Mouse (Mus musculus) myocyte (in vitro differentiated cells): ENCODE measurements at regions not wholly inside any gene's neighbourhood (a gene's known extent, or its start where the extent isn't known, plus 50 kb on each side); places are given as distances from the start of the nearest gene placed in this dataset.

Experiments
- H3K27me3 ChIP-seq: one replicate; pipeline ENCODE4 v1.6.1; 2011; ENCODE audit not compliant: control insufficient read depth, insufficient read depth, insufficient read length
- H3K36me3 ChIP-seq: one replicate; pipeline ENCODE4 v1.6.1; 2011; ENCODE audit not compliant: control insufficient read depth, insufficient read depth
- H3K4me2 ChIP-seq: one replicate; pipeline ENCODE4 v1.6.1; 2011; ENCODE audit warnings: low read depth, control low read depth
- H3K4me3 ChIP-seq: one replicate; pipeline ENCODE4 v1.5.1; 2011; ENCODE audit warnings: mild to moderate bottlenecking, control low read depth, moderate library complexity
- H3K79me2 ChIP-seq: one replicate; pipeline ENCODE4 v1.6.1; 2011; ENCODE audit not compliant: control insufficient read depth, insufficient read depth
- H3ac ChIP-seq: one replicate; pipeline ENCODE4 v1.6.1; 2011; ENCODE audit not compliant: control insufficient read depth, insufficient read length
- CEBPB ChIP-seq: IDR thresholded peaks from 2 replicates; pipeline ENCODE4 v1.6.1; 2011; ENCODE audit warnings: mild to moderate bottlenecking, moderate library complexity; ENCODE audit not compliant: poor library complexity, insufficient read depth, severe bottlenecking
- E2F4 ChIP-seq: IDR thresholded peaks from one replicate; pipeline ENCODE4 v1.6.1; 2011; ENCODE audit warnings: mild to moderate bottlenecking, control low read depth, moderate library complexity; ENCODE audit not compliant: insufficient read depth
- MAX ChIP-seq: IDR thresholded peaks from one replicate; pipeline ENCODE4 v1.6.1; 2011; ENCODE audit warnings: low read depth, mild to moderate bottlenecking, control low read depth
- MYOD1 ChIP-seq, 3 experiments: IDR thresholded peaks; one replicate each; pipeline ENCODE4 v1.6.1; 2011; ENCODE audit warnings: control low read depth in 2 of 3, low read depth in 2 of 3, mild to moderate bottlenecking in 2 of 3, moderate library complexity in 1 of 3; ENCODE audit not compliant: insufficient read length in 2 of 3, control insufficient read depth in 1 of 3
- MYOG ChIP-seq, 3 experiments: IDR thresholded peaks; one replicate each; pipeline ENCODE4 v1.6.1; 2011; ENCODE audit warnings: control low read depth in 2 of 3, low read depth in 2 of 3, mild to moderate bottlenecking in 2 of 3; ENCODE audit not compliant: insufficient read length in 2 of 3, control insufficient read depth in 1 of 3, insufficient read depth in 1 of 3
- POLR2A ChIP-seq: IDR thresholded peaks from one replicate; pipeline ENCODE4 v1.6.1; 2011; ENCODE audit warnings: low read depth, mild to moderate bottlenecking, control low read depth, moderate library complexity; ENCODE audit not compliant: insufficient read length
- POLR2AphosphoS2 ChIP-seq: IDR thresholded peaks from one replicate; pipeline ENCODE4 v1.6.1; 2011; ENCODE audit warnings: low read depth, control low read depth; ENCODE audit not compliant: insufficient read length
- REST ChIP-seq: IDR thresholded peaks from one replicate; pipeline ENCODE4 v1.6.1; 2011; ENCODE audit warnings: mild to moderate bottlenecking, control low read depth, moderate library complexity; ENCODE audit not compliant: insufficient read depth, insufficient read length
- SRF ChIP-seq: IDR thresholded peaks from one replicate; pipeline ENCODE4 v1.6.1; 2011; ENCODE audit warnings: low read depth; ENCODE audit not compliant: control insufficient read depth, insufficient read length
- TCF12 ChIP-seq: IDR thresholded peaks from one replicate; pipeline ENCODE4 v1.6.1; 2011; ENCODE audit warnings: mild to moderate bottlenecking, control low read depth; ENCODE audit not compliant: poor library complexity, insufficient read depth, severe bottlenecking
- TCF3 ChIP-seq: IDR thresholded peaks from one replicate; pipeline ENCODE4 v1.6.1; 2011; ENCODE audit warnings: low read depth, control low read depth; ENCODE audit not compliant: insufficient read length
- USF1 ChIP-seq: IDR thresholded peaks from one replicate; pipeline ENCODE4 v1.6.1; 2011; ENCODE audit warnings: low read depth, mild to moderate bottlenecking, control low read depth, moderate library complexity

DNA sequence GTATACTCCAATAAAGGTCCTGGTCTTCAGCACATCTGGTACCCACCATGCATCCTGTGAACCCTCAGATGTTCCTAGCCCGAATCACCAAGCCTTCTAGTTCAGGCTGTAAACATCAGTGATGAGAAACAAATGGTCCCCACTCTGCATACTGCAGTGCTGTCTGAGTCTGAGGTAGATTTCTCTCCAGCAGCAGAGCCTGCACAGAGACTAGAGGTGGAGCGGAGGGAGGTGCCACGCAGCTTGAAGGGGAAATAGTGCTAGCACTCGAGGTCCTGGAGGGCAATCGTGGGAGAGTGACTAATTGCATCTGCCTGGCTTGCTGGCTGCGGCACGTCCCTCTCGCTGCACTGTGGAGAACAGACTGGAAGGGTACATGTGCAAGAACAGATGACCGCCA lies 228.7 kb downstream of the Bcor start:
- TF ChIP-seq POLR2A: no peak
- peak in 1 of 3 experiments; percentile 35 for TF ChIP-seq MYOD1 (IDR thresholded peaks at IDR 0.05; ENCODE audit: control insufficient read depth in 1 of 3, insufficient read length in 2 of 3, low read depth in 2 of 3)

DNA sequence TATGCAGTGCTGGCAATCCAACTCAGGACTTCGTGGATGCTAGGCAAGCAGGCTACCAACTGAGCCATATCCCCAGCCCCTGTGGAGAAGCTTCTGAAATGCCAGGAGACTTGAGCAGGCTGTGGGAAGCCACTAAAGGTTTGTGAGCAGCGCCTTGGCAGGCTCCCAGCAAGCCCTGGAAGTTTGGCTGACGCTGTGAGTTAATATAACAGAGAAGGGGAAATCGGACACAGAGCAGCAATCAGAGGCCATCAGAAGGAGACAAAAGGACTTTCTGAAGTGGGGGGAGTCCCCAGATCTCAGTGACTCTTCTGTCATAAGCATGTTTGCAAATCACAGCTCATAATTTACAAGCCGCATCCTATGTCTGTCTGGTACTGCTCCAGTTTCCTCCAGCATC lies 224.8 kb downstream of the Bcor start:
- Histone ChIP-seq H3K27me3 (no peaks in the 10 kb centered on the region), H3K4me3 (no peak overlapping the region), H3K36me3 (no peaks in the 10 kb centered on the region), H3ac (no peak overlapping the region), H3K79me2 (no peaks in the 10 kb centered on the region), H3K4me2 (no peak overlapping the region)
- TF ChIP-seq TCF3 (no peak), POLR2A (no peak)

More for the DNA sequence above, 228.7 kb downstream of the Bcor start:
- Histone ChIP-seq H3K4me3 (no peak overlapping the region), H3K36me3 (no peaks in the 10 kb centered on the region), H3K4me2 (peak overlapping the region; percentile 6), H3K27me3 (no peaks in the 10 kb centered on the region), H3K79me2 (no peaks in the 10 kb centered on the region), H3ac (no peak overlapping the region)

DNA sequence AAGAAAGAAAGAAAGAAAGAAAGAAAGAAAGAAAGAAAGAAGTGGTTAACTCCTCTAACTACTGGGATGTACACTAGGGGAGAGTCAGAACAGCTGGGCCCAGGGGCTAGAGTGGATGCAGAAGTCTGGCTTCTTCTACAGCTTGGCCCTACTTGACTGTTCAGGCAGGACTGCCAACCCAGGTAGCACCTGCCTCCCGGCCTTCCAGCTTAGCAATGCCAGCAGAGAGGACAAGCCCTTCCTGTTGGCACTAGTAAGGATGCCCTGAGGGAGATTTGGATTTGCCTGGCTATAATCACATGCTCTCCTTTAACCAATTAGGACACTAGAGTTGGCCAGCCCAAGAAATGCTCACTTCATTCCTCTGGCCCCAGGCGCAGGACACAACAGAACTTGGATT lies 219.9 kb downstream of the Bcor start:
- Histone ChIP-seq H3K4me3 (no peak overlapping the region), H3K36me3 (no peaks in the 10 kb centered on the region), H3K4me2 (no peak overlapping the region), H3ac (no peak overlapping the region), H3K27me3 (no peaks in the 10 kb centered on the region), H3K79me2 (no peaks in the 10 kb centered on the region)
- TF ChIP-seq USF1: no peak
- TF ChIP-seq MAX: no peak
- no peak for TF ChIP-seq REST
- no peak for TF ChIP-seq POLR2A
- no peak for TF ChIP-seq MYOD1 (IDR thresholded peaks at IDR 0.05; ENCODE audit: control insufficient read depth in 1 of 3, insufficient read length in 2 of 3, low read depth in 2 of 3)
- no peak for TF ChIP-seq MYOG (IDR thresholded peaks at IDR 0.05; ENCODE audit: control insufficient read depth in 1 of 3, insufficient read depth in 1 of 3, insufficient read length in 2 of 3, low read depth in 2 of 3)
- TF ChIP-seq POLR2AphosphoS2: no peak
- TF ChIP-seq TCF3: no peak
- no peak for TF ChIP-seq SRF
- no peak for TF ChIP-seq TCF12
- TF ChIP-seq E2F4: no peak
- TF ChIP-seq CEBPB: no peak

DNA sequence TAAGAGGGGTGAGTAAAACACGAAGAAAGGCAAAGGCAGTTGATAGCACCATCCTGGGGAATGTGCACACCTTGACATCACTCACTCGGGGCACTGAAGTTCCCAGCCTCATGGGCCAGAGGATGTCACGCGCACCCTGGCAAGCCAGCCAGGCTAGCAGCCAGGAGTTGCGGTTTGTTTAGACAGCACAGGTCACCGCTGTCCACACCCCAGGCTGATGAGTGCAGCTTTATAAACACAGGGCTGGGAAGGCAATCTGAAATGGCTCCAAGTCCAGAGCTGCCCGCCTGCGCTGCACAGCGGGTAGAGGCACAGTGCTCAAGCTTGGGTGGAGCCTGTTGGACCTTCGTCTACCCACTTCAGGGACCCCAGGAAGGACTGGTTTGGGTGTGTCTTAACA lies 216.8 kb downstream of the Bcor start:
- no peak for TF ChIP-seq TCF12
- no peak for TF ChIP-seq MAX
- TF ChIP-seq CEBPB: no peak
- TF ChIP-seq USF1: no peak
- TF ChIP-seq POLR2AphosphoS2: no peak
- peak in 1 of 3 experiments; percentile 30 for TF ChIP-seq MYOG (IDR thresholded peaks at IDR 0.05; ENCODE audit: control insufficient read depth in 1 of 3, insufficient read depth in 1 of 3, insufficient read length in 2 of 3, low read depth in 2 of 3)
- TF ChIP-seq MYOD1 (IDR thresholded peaks at IDR 0.05; ENCODE audit: control insufficient read depth in 1 of 3, insufficient read length in 2 of 3, low read depth in 2 of 3): peak in 1 of 3 experiments; percentile 62
- no peak for TF ChIP-seq TCF3
- H3K27me3 ChIP-seq: no peaks in the 10 kb centered on the region
- no peaks in the 10 kb centered on the region for H3K79me2 ChIP-seq
- H3K4me3 ChIP-seq: no peak overlapping the region
- H3K36me3 ChIP-seq: no peaks in the 10 kb centered on the region
- no peak overlapping the region for H3ac ChIP-seq
- H3K4me2 ChIP-seq: peak overlapping the region; percentile 47

DNA sequence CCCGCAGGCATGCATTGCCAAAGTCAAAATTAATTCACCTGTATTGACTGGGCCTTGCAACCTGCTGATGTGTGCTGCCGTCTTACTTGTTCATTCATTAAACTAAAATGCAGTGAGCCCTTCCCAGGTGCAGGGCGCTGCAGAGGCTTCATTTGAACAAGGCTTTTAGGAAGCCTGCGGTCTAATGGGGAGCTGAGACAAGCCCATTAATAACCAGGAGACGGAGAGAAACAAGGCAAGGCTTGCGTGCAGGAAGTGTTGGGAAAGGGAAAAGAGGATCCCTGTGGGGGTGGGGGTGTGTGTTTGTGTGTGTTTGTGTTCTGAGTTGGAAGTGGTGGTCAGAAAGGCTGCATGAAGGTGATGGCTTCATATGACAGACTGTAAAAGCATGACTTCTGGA lies 215.6 kb downstream of the Bcor start:
- Histone ChIP-seq H3K4me3 (no peak overlapping the region), H3K4me2 (no peak overlapping the region), H3K27me3 (no peaks in the 10 kb centered on the region), H3K36me3 (no peaks in the 10 kb centered on the region), H3ac (no peak overlapping the region), H3K79me2 (no peaks in the 10 kb centered on the region)
- no peak for TF ChIP-seq TCF12
- TF ChIP-seq MYOD1 (IDR thresholded peaks at IDR 0.05; ENCODE audit: control insufficient read depth in 1 of 3, insufficient read length in 2 of 3, low read depth in 2 of 3): no peak
- TF ChIP-seq SRF: no peak
- TF ChIP-seq MYOG (IDR thresholded peaks at IDR 0.05; ENCODE audit: control insufficient read depth in 1 of 3, insufficient read depth in 1 of 3, insufficient read length in 2 of 3, low read depth in 2 of 3): no peak

DNA sequence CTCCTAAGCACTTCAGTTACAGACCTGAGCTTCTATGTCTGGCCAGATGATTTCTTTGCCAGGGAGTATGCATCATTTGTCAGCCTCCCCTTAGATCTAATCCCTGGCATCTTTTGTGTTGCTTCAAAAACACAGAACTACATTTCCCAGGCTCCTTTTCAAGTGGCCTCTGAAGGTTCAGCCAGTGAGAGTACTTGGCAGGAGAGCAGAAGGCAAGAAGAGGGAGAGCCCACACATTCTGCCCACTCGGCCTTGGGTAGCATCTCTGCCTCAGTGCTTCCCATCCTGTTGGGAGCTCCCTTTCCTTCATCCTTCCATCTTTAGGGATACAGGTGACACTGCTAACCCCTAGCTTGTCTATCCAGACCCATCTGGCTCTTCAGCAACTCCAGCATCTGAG lies 214.9 kb downstream of the Bcor start:
- no peak overlapping the region for H3K4me2 ChIP-seq
- H3K36me3 ChIP-seq: no peaks in the 10 kb centered on the region
- H3K27me3 ChIP-seq: no peaks in the 10 kb centered on the region
- TF ChIP-seq POLR2A (no peak), MYOG (IDR thresholded peaks at IDR 0.05; ENCODE audit: control insufficient read depth in 1 of 3, insufficient read depth in 1 of 3, insufficient read length in 2 of 3, low read depth in 2 of 3) (no peak), REST (no peak), SRF (no peak), MAX (no peak), USF1 (no peak), TCF12 (no peak), E2F4 (no peak)
- no peaks in the 10 kb centered on the region for H3K79me2 ChIP-seq
- H3ac ChIP-seq: no peak overlapping the region
- H3K4me3 ChIP-seq: no peak overlapping the region
